Mouse (Mus musculus) heart, embryonic 11.5 days (tissue): ENCODE measurements around the gene Tsc22d4. TPM values are rescaled to one million over a fixed set of nuclear protein-coding genes. Genes with fewer than 3 reads are reported as not detected.
"Not testable (repeated sequence)": the region's sequence is repeated elsewhere in the genome, so short reads cannot be mapped to it uniquely, and the experiment has no call there.

Experiments
- ATAC-seq: fragments of 200-750 bp; cut with Nextera tagmentation; replicated peaks from 2 replicates; pipeline ENCODE4 v1.8.0; 2017; ENCODE audit warnings: moderate library complexity; ENCODE audit not compliant: insufficient number of reproducible peaks, low FRiP score, low TSS enrichment
- H3K27ac ChIP-seq: fragments of 300-500 bp; sonication (generic); 2 replicates; pipeline ENCODE4 v1.5.1; 2014; ENCODE audit warnings: mild to moderate bottlenecking, low read depth, low read length
- H3K27me3 ChIP-seq: fragments of 300-500 bp; sonication (generic); 2 replicates; pipeline ENCODE4 v1.6.1; 2014; ENCODE audit warnings: mild to moderate bottlenecking, low read length, mixed read lengths; ENCODE audit not compliant: control insufficient read depth, insufficient read depth
- H3K36me3 ChIP-seq: fragments of 300-500 bp; sonication (generic); 2 replicates; pipeline ENCODE4 v1.6.1; 2014; ENCODE audit warnings: mild to moderate bottlenecking, low read length, moderate library complexity, mixed read lengths; ENCODE audit not compliant: control insufficient read depth, insufficient read depth
- H3K4me1 ChIP-seq: fragments of 300-500 bp; sonication (generic); 2 replicates; pipeline ENCODE4 v1.6.1; 2014; ENCODE audit warnings: low read length; ENCODE audit not compliant: control insufficient read depth, insufficient read depth
- H3K4me2 ChIP-seq: fragments of 300-500 bp; sonication (generic); 2 replicates; pipeline ENCODE4 v1.6.1; 2014; ENCODE audit warnings: mild to moderate bottlenecking, moderate library complexity
- H3K4me3 ChIP-seq: fragments of 300-500 bp; sonication (generic); 2 replicates; pipeline ENCODE4 v1.5.1; 2014; ENCODE audit warnings: low read depth, low read length
- H3K9ac ChIP-seq: fragments of 300-500 bp; sonication (generic); 2 replicates; pipeline ENCODE4 v1.6.1; 2014; ENCODE audit warnings: mild to moderate bottlenecking, low read depth, low read length, moderate library complexity
- H3K9me3 ChIP-seq: fragments of 300-500 bp; sonication (generic); replicated peaks from 2 replicates; pipeline ENCODE4 v1.6.1; 2016; ENCODE audit warnings: low read length; ENCODE audit not compliant: control insufficient read depth
- WGBS: fragments of 180-500 bp; shearing (Covaris S2); extraction: QIAGEN DNeasy Blood & Tissue Kit; methylation state at CpG from one replicate; pipeline ENCODE4 v1.1.7; 2014; ENCODE audit not compliant: insufficient replicate concordance; 5-methylcytosine and 5-hydroxymethylcytosine counted together
- polyA plus RNA-seq: library from polyadenylated mRNA; unstranded; fragments of >200 nt; fragmentation: Nextera tagmentation; extraction: Ambion mirVana; gene quantifications from 2 replicates; pipeline ENCODE4 v1.2.1, GENCODE M21; 2014

Gene Tsc22d4
- polyA plus RNA-seq, 1 experiment from 2014 or later = 139 TPM

GRCm38 (mm10) chr5:137746851-137747325 lies 1.4 kb downstream of the Tsc22d4 start:
- Histone ChIP-seq H3K9ac (peak overlapping the region; percentile 94), H3K36me3 (peaks cover 5% of the 10 kb centered on the region), H3K27ac (peak overlapping the region; percentile 95), H3K4me1 (peaks cover 33% of the 10 kb centered on the region), H3K4me2 (peak overlapping the region; percentile 87), H3K4me3 (peak overlapping the region; percentile 75), H3K27me3 (no peaks in the 10 kb centered on the region), H3K9me3 (no peaks in the 10 kb centered on the region)
- ATAC-seq = no peak
- 0% methylated on average over 16 of the region's 16 CpGs for WGBS

- peak; percentile 29 for ATAC-seq
- no peaks in the 10 kb centered on the region for H3K27me3 ChIP-seq
- H3K9ac ChIP-seq = peak overlapping the region; percentile 94
- peaks cover 36% of the 10 kb centered on the region for H3K4me1 ChIP-seq
- H3K36me3 ChIP-seq = peaks cover 10% of the 10 kb centered on the region
- H3K4me3 ChIP-seq = peak overlapping the region; percentile 75
- 3% methylated on average over 26 of the region's 26 CpGs for WGBS
- H3K4me2 ChIP-seq = peak overlapping the region; percentile 87
- no peaks in the 10 kb centered on the region for H3K9me3 ChIP-seq
- H3K27ac ChIP-seq = peak overlapping the region; percentile 95
Measured at GRCm38 (mm10) chr5:137747326-137747961, 1.9 kb downstream of the Tsc22d4 start.

- Histone ChIP-seq H3K9ac (peak overlapping the region; percentile 62), H3K4me1 (peaks cover 42% of the 10 kb centered on the region), H3K4me2 (peak overlapping the region; percentile 87), H3K27me3 (no peaks in the 10 kb centered on the region), H3K4me3 (peak overlapping the region; percentile 75), H3K9me3 (no peaks in the 10 kb centered on the region), H3K36me3 (peaks cover 10% of the 10 kb centered on the region), H3K27ac (peak overlapping the region; percentile 95)
- no peak for ATAC-seq
- WGBS = 19% methylated on average over 5 of the region's 5 CpGs
Measured at GRCm38 (mm10) chr5:137748130-137748770, 2.7 kb downstream of the Tsc22d4 start.

- no peaks in the 10 kb centered on the region for H3K9me3 ChIP-seq
- H3K9ac ChIP-seq = peak overlapping the region; percentile 52
- ATAC-seq = no peak
- H3K27ac ChIP-seq = peak overlapping the region; percentile 95
- 46% methylated on average over 6 of the region's 6 CpGs for WGBS
- H3K27me3 ChIP-seq = no peaks in the 10 kb centered on the region
- H3K4me2 ChIP-seq = peak overlapping the region; percentile 87
- H3K4me3 ChIP-seq = peak overlapping the region; percentile 75
- H3K4me1 ChIP-seq = peaks cover 46% of the 10 kb centered on the region
- peaks cover 13% of the 10 kb centered on the region for H3K36me3 ChIP-seq
Measured at GRCm38 (mm10) chr5:137749196-137749836, 3.8 kb downstream of the Tsc22d4 start.

GRCm38 (mm10) chr5:137750212-137750611 lies 4.7 kb downstream of the Tsc22d4 start:
- H3K27me3 ChIP-seq, H3K9ac ChIP-seq, H3K27ac ChIP-seq, ATAC-seq, H3K9me3 ChIP-seq, H3K4me2 ChIP-seq, H3K4me3 ChIP-seq: not testable (repeated sequence)
- Histone ChIP-seq H3K36me3 (peaks cover 13% of the 10 kb centered on the region), H3K4me1 (peaks cover 47% of the 10 kb centered on the region)
- 92% methylated on average over 6 of the region's 8 CpGs for WGBS

GRCm38 (mm10) chr5:137751221-137751887 lies 5.8 kb downstream of the Tsc22d4 start:
- Histone ChIP-seq H3K4me1 (peaks cover 55% of the 10 kb centered on the region), H3K9me3 (no peaks in the 10 kb centered on the region), H3K27me3 (no peaks in the 10 kb centered on the region), H3K36me3 (peaks cover 22% of the 10 kb centered on the region), H3K4me3 (no peak overlapping the region), H3K4me2 (no peak overlapping the region), H3K27ac (peak overlapping the region; percentile 79), H3K9ac (0 out of 2 replicates have a peak overlapping the region, but pooled peaks have one; percentile 24)
- ATAC-seq = no peak
- whole genome bisulfite sequencing = 81% methylated on average over 13 of the region's 13 CpGs

- peaks cover 22% of the 10 kb centered on the region for H3K36me3 ChIP-seq
- ATAC-seq = no peak
- no peak overlapping the region for H3K4me2 ChIP-seq
- no peak overlapping the region for H3K9ac ChIP-seq
- H3K4me1 ChIP-seq = peaks cover 60% of the 10 kb centered on the region
- no peak overlapping the region for H3K27ac ChIP-seq
- no peaks in the 10 kb centered on the region for H3K27me3 ChIP-seq
- H3K9me3 ChIP-seq = no peaks in the 10 kb centered on the region
- H3K4me3 ChIP-seq = no peak overlapping the region
- WGBS = 88% methylated on average over 6 of the region's 6 CpGs
Measured at GRCm38 (mm10) chr5:137751988-137752387, 6.5 kb downstream of the Tsc22d4 start.

GRCm38 (mm10) chr5:137753111-137753832 lies 7.7 kb downstream of the Tsc22d4 start:
- no peak overlapping the region for H3K9ac ChIP-seq
- no peak overlapping the region for H3K27ac ChIP-seq
- H3K36me3 ChIP-seq = peaks cover 27% of the 10 kb centered on the region
- no peaks in the 10 kb centered on the region for H3K27me3 ChIP-seq
- H3K4me3 ChIP-seq = 0 out of 2 replicates have a peak overlapping the region, but pooled peaks have one; percentile 2
- peak overlapping the region; percentile 27 for H3K4me2 ChIP-seq
- ATAC-seq = no peak
- no peaks in the 10 kb centered on the region for H3K9me3 ChIP-seq
- WGBS = 61% methylated on average over 13 of the region's 13 CpGs
- H3K4me1 ChIP-seq = peaks cover 57% of the 10 kb centered on the region
